Mouse (Mus musculus): ENCODE data around the gene Abcg4. TPM values are rescaled to one million over a fixed set of nuclear protein-coding genes. Genes with fewer than 3 reads are reported as not detected.
"Not testable (repeated sequence)": the region's sequence is repeated elsewhere in the genome, so short reads cannot be mapped to it uniquely, and the experiment has no call there.

The Abcg4 gene
- polyA plus RNA-seq, 1 experiment from 2014 or later: 6.4 TPM

DNA sequence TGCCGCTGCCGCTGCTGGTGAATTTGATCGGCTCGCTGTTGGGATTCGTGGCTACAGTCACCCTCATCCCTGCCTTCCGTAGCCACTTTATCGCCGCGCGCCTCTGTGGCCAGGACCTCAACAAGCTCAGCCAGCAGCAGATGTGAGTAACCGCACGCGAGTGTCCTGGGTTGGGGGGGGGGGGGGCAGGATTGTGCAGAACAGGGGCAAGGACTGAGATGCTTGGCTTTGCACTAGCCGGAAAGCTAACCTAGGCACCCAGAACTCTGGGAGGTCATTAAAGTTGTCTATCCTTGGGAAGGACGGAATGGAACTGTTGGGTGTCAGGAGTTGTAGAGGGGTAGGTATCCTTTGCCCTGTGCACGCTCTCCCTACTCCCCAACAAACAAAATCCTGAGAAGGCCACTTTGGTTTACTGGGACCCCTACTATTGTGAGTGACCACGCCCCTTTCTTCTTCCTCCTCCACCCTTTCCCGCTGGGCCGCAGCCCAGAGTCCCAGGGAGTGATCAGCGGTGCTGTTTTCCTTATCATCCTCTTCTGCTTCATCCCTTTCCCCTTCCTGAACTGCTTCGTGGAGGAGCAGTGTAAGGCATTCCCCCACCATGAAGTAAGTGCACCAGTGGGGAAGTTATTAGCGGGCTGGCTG, 38.8 kb upstream of the Abcg4 start:
- under 1% methylated on average over 22 of the region's 22 CpGs for WGBS

DNA sequence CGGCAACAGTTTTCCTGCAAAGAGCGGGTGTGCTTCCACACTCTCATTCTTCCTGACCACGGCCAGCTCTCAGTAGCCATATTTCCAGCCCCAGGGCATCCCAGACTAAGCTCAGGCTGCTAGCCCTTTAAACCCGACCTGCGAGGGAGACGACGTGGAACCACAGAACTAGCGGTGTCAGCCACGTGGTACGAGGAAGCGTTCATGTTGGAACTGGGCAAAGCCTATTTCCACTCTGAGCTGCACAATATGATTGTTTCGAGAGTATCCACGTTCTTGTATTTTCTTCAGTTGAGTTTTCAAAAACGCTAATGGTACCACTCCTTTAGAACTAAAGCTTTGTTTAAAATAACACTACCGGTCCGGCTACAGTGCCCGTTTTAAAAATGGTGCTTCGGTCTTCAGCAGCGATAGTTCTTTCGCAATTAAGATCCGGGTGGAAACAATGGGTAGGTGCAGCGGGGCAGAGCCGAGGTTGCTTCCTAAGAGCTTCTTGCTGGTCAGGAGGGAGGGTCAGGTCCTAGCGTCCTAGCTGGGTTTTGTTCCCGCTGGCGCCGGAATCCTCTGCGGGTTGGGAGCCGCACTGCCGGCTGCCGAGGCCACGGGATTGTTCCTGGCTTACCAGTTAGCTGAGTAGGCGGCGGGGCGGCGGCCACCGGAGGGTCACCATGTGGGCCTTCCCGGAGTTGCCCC, 38.1 kb upstream of the Abcg4 start:
- Histone ChIP-seq H3K27me3 (ENCODE audit: low read depth, poor library complexity, severe bottlenecking) (no peaks in the 10 kb centered on the region), H3K27ac (replicated peaks) (peak overlapping the region; percentile 96), H3K4me1 (peaks cover 24% of the 10 kb centered on the region), H3K36me3 (peaks cover 38% of the 10 kb centered on the region), H3K9me3 (replicated peaks) (no peaks in the 10 kb centered on the region), H3K4me3 (peak overlapping the region; percentile 78)
- WGBS: under 1% methylated on average over 38 of the region's 38 CpGs
- DNase-seq (ENCODE audit: low spot score): peak; percentile 80

More for the DNA sequence above, 38.8 kb upstream of the Abcg4 start:
- Histone ChIP-seq H3K27me3 (ENCODE audit: low read depth, poor library complexity, severe bottlenecking) (no peaks in the 10 kb centered on the region), H3K4me3 (peak overlapping the region; percentile 78), H3K36me3 (peaks cover 45% of the 10 kb centered on the region), H3K27ac (replicated peaks) (peak overlapping the region; percentile 96), H3K9me3 (replicated peaks) (no peaks in the 10 kb centered on the region), H3K4me1 (peaks cover 24% of the 10 kb centered on the region)
- no peak for DNase-seq (ENCODE audit: low spot score)

DNA sequence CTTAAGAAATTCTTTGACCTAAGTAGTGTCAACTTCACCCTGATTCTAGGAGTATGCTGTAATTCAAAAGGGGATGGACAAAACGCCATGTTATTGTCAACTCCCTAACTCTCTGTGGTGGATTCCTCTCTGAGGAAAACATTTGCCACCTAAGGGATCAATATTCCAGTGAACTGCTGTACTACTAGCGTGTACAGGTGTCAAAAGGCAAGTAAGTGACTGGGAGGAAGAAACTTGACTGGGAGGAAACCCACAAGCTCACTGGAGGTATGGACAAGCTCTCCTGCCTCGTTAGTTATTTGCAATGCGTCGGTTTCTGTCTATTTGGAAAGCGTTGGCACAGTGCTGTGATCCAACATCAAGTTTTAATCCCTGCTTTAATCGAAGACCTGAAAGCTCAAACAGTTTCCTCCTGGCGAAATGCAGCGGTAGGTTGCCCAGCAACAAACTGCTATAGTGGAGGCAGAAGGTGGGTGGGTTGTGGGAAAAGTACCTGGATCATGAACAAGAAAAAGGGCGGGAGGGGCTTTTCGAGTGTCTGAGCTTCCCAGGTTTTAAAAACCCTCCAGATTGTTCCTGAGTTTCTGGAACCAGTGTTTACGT, 37.5 kb upstream of the Abcg4 start, which contains the start of gene Dpagt1:
TSS of gene Dpagt1 (plus strand) at position 252 of the 603 bp plus-strand sequence.
- 8% methylated on average over 12 of the region's 12 CpGs for WGBS
- no peak for DNase-seq (ENCODE audit: low spot score)

DNA sequence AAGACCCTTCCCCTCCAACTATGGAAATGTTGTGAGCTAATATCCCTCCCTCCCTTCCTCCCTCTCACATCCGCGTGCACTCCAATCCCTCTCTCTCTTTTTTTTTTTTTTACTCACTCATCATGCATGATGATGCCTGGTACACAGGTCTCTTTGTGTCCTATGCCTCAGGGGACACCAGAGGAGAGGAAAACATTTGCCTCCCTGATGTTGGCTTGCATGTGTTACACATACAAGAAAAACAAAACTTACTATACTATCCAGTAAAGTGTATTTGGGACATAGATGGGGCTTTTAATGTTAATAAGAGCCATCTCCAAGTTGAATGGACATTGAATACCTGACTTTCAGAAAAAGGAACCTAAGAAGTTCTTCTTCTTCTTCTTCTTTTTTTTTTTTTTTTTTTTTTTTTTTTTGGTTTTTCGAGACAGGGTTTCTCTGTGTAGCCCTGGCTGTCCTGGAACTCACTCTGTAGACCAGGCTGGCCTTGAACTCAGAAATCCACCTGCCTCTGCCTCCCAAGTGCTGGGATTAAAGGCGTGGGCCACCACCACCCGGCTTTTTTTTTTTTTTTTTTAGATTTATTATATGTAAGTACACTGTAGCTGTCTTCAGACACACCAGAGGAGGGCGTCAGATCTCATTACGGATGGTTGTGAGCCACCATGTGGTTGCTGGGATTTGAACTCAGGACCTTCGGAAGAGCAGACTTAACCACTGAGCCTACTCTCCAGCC, 36.8 kb upstream of the Abcg4 start:
- WGBS: 73% methylated on average over 7 of the region's 8 CpGs
- Histone ChIP-seq H3K36me3 (peaks cover 25% of the 10 kb centered on the region), H3K4me3 (peak overlapping the region; percentile 78; the same call in 1 of the 2 replicates), H3K4me1 (peaks cover 32% of the 10 kb centered on the region), H3K27ac (replicated peaks) (peak overlapping the region; percentile 96; the same call in 1 of the 2 replicates)
- not testable (repeated sequence) for DNase-seq (ENCODE audit: low spot score); H3K9me3 ChIP-seq (replicated peaks); H3K27me3 ChIP-seq (ENCODE audit: low read depth, poor library complexity, severe bottlenecking)

More for the DNA sequence above, 37.5 kb upstream of the Abcg4 start, which contains the start of gene Dpagt1:
- H3K4me3 ChIP-seq: peak within 1 kb of the TSS; percentile 78
- no peaks in the 10 kb centered on the region for H3K9me3 ChIP-seq (replicated peaks)
- peaks cover 26% of the 10 kb centered on the region for H3K4me1 ChIP-seq
- H3K27me3 ChIP-seq (ENCODE audit: low read depth, poor library complexity, severe bottlenecking): no peaks in the 10 kb centered on the region
- H3K36me3 ChIP-seq: peaks cover 31% of the 10 kb centered on the region
- peak within 1 kb of the TSS; percentile 96 for H3K27ac ChIP-seq (replicated peaks)

DNA sequence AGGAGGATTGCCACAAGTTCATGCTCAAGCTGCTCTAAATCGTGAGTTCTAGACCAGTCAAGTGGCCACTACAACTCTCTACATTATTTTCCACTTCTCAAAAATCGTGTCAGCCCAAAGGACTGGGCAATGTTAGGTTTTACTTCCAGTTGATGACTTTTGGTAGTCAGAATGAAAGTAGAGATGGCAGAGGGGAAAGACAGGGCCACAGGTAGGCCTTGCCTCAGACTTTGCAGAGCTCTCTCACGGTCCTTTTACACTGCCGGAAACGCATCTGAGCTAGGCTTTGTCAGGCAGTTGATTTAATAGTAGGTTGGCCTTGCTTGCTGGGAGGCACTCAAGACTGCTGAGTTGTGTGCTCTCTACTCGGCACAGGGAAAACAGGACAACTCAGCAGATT, 35.7 kb upstream of the Abcg4 start:
- peaks cover 38% of the 10 kb centered on the region for H3K4me1 ChIP-seq
- peaks cover 14% of the 10 kb centered on the region for H3K36me3 ChIP-seq
- no peak overlapping the region for H3K4me3 ChIP-seq
- H3K9me3 ChIP-seq (replicated peaks): no peaks in the 10 kb centered on the region
- H3K27me3 ChIP-seq (ENCODE audit: low read depth, poor library complexity, severe bottlenecking): no peaks in the 10 kb centered on the region
- WGBS: 85% methylated on average over 6 of the region's 6 CpGs
- DNase-seq (ENCODE audit: low spot score): no peak
- H3K27ac ChIP-seq (replicated peaks): 0 out of 2 replicates have a peak overlapping the region, but pooled peaks have one; percentile 13

DNA sequence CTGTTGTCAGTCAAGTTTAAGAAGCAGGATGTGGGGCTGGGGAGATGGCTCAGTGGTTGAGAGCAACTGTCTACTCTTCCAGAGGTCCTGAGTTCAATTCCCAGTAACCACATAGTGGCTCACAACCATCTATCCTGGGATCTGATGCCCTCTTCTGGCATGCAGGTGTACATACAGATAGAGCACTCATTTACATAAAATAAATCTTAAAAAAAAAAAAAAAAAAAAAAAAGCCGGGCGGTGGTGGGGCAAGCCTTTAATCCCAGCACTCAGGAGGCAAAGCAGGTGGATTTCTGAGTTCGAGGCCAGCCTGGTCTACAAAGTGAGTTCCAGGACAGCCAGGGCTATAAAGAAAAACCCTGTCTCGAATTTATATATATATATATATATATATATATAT, 35.2 kb upstream of the Abcg4 start:
- not testable (repeated sequence) for DNase-seq (ENCODE audit: low spot score); H3K27ac ChIP-seq (replicated peaks)

DNA sequence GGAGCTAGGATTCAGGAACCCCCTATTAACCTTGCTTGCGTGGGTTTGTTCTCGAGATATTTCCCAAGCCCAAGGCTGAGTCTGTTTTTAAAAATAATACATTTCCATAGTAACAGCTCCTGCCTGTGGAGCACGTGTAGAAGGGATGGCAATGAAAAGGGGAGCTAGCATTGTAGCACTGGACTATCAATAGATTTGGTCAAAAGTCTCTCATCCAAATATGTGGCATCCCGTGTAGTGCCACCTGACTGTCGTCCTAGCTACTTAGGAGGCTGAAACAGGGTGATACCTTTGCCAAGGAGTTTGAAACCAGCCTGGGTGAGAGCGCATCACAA, 32.4 kb upstream of the Abcg4 start:
- peaks cover 19% of the 10 kb centered on the region for H3K36me3 ChIP-seq

More for the DNA sequence above, 35.2 kb upstream of the Abcg4 start:
- H3K4me1 ChIP-seq: peaks cover 43% of the 10 kb centered on the region
- not testable (repeated sequence) for H3K4me3 ChIP-seq; H3K36me3 ChIP-seq; H3K27me3 ChIP-seq (ENCODE audit: low read depth, poor library complexity, severe bottlenecking); H3K9me3 ChIP-seq (replicated peaks)
- WGBS: 85% methylated on average over 3 of the region's 4 CpGs

DNA sequence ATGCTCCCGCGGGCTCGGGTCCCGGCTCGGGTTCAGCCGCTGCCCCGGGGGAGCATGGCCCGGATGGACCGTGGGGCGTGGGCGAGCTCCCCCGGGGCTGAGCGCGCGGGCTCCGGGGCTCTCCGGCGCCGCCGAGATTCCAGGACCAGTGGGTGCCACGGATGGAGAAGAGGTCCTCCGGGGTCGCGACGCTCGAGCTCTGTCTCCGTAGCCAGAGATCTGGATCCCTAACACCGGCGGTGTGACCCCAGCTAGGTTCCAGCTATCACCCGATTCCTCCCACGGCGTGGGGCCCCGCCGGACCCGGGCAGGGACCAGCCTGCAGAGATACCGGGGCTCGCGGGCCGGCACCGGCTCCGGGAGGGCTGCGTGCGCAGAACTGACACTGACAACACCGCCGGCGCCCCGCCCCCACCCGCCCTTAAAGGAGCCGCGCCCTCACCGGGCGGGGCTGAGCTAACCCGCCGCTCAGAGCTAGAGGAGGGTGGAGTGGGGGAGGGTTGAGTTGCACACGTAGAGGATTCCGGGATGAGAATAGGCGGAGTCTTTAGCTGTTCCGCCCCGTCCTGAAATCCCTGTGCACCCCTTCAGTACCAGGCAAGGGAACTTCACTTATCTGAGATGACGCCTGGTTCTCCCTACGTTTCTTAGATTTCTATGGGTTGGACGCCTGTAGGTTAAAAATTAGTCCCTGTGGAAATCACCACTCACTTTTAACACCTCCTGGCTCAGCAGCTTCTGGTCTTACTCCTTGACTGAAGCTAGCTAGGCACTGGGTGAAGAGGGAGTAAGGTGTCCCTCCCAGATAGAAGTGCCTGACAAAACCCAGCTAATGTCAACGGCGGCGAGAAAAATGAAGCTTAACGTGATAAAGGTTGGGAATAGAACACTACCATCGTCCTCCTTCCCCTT, 31.7 kb upstream of the Abcg4 start, which contains the start of gene C2cd2l:
TSS of gene C2cd2l (minus strand) at position 399 of the 912 bp plus-strand sequence.
- WGBS: under 1% methylated on average over 67 of the region's 67 CpGs
- no peaks in the 10 kb centered on the region for H3K9me3 ChIP-seq (replicated peaks)
- peak within 1 kb of the TSS; percentile 84 for H3K4me3 ChIP-seq
- peaks cover 43% of the 10 kb centered on the region for H3K4me1 ChIP-seq
- H3K36me3 ChIP-seq: peaks cover 25% of the 10 kb centered on the region
- peak within 1 kb of the TSS; percentile 83 for H3K27ac ChIP-seq (replicated peaks)
- DNase-seq (ENCODE audit: low spot score): peak; percentile 93
- H3K27me3 ChIP-seq (ENCODE audit: low read depth, poor library complexity, severe bottlenecking): peaks cover 10% of the 10 kb centered on the region; the same call in 1 of the 2 replicates

More for the DNA sequence above, 32.4 kb upstream of the Abcg4 start:
- Histone ChIP-seq H3K9me3 (replicated peaks) (no peaks in the 10 kb centered on the region), H3K4me1 (peaks cover 45% of the 10 kb centered on the region), H3K27ac (replicated peaks) (peak overlapping the region; percentile 83), H3K27me3 (ENCODE audit: low read depth, poor library complexity, severe bottlenecking) (peaks cover 10% of the 10 kb centered on the region; the same call in 1 of the 2 replicates), H3K4me3 (peak overlapping the region; percentile 84)
- no peak for DNase-seq (ENCODE audit: low spot score)
- 26% methylated on average over 6 of the region's 6 CpGs for WGBS

DNA sequence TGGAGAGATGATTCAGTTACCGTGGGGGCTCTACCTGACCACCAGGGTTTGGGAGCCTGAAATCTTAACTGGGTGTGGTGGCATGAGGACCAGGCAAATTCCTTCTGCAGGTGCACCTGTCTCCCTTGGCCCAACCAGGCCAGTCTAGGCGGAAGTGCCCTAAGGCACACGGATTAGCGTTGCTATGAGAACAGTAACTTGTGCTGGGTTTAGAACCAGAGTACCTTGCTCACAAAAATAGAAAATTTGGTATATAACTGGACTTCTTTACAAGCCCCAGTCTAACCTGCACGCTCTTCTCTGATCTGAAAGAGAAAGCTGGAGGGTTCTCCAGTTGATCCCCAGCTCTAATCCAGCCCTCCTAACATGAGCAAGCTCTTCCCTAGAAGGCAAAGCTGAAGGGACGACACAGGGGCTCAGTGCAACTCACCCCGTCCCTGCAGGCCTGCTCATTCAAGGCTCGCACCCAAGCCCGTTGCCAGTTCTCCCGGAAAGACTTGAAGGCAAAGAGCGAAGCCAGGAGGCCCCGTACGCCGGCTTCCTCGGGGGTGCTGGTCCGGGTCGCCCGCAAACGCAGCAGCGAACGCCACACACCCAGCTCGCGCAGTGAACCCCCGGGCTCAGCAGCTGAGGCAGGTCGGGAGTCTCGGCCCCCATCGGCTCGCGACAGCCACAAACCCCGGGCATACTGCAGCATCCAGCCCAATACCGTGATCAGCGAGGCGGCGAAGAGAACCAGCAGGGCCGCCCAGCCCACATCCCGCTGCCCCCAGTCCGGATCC, 30.9 kb upstream of the Abcg4 start:
- DNase-seq (ENCODE audit: low spot score): peak; percentile 60
- H3K9me3 ChIP-seq (replicated peaks): no peaks in the 10 kb centered on the region
- peaks cover 39% of the 10 kb centered on the region for H3K4me1 ChIP-seq
- peak overlapping the region; percentile 84 for H3K4me3 ChIP-seq
- H3K27ac ChIP-seq (replicated peaks): peak overlapping the region; percentile 83
- 2% methylated on average over 37 of the region's 37 CpGs for WGBS
- peaks cover 10% of the 10 kb centered on the region; the same call in 1 of the 2 replicates for H3K27me3 ChIP-seq (ENCODE audit: low read depth, poor library complexity, severe bottlenecking)
- H3K36me3 ChIP-seq: peaks cover 34% of the 10 kb centered on the region

DNA sequence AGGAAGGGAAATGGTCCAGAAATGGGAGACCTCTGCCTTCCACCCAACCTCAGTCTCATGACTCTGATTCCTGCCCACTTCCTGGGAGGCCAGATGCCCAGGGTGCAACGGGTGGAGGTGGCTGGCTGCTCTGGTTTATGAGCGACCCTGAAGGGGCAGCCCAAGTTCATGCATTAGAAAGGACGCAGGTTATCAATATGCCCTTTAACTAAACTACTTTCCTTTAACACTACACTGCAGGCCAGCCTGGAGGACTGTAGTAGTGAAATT, 30.3 kb upstream of the Abcg4 start:
- H3K4me1 ChIP-seq: peaks cover 44% of the 10 kb centered on the region
- H3K27me3 ChIP-seq (ENCODE audit: low read depth, poor library complexity, severe bottlenecking): peaks cover 13% of the 10 kb centered on the region; the same call in 1 of the 2 replicates
- H3K27ac ChIP-seq (replicated peaks): no peak overlapping the region
- H3K36me3 ChIP-seq: peaks cover 39% of the 10 kb centered on the region
- DNase-seq (ENCODE audit: low spot score): no peak
- 30% methylated on average over 3 of the region's 3 CpGs for WGBS
- no peaks in the 10 kb centered on the region for H3K9me3 ChIP-seq (replicated peaks)
- peak overlapping the region; percentile 84 for H3K4me3 ChIP-seq

All from midbrain, embryonic 10.5 days (tissue).